Mouse (Mus musculus): ENCODE results near the gene Fubp1.

- TF ChIP-seq CTCF (IDR thresholded peaks at IDR 0.05; ENCODE audit: control insufficient read depth, insufficient read depth, insufficient read length): no peak
- no peak for TF ChIP-seq MAX (IDR thresholded peaks at IDR 0.05)
Measured at GRCm38 (mm10) chr3:152199125-152199524, 11.1 kb upstream of the Fubp1 start.

All from C2C12 (cell line).